Mouse (Mus musculus): ENCODE measurements around the gene Cnrip1. TPM values are rescaled to one million over a fixed set of nuclear protein-coding genes. Genes with fewer than 3 reads are reported as not detected.

Cnrip1 gene
- total RNA-seq, 1 experiment from 2014 or later, result 7.2 TPM

DNA sequence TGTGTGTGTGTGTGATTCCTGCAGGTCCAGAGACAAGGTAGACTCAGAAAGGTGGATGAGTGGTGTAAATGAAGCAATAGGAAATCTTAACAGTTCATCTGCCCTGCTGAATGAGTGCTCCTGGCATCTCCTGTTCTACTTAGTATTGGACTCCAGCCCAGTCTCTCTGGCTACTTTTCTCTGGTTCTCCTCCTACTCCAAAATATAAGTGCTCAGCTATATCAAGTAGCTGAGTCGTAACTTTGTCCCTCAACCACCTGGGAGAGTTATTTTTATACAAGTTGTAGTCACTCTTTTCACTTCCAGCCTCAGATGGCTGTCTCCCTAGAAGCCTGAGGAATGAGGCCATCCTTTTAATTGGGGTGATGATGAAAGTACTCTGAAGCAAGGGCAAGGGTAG, 32.5 kb downstream of the Cnrip1 start:
- ATAC-seq (ENCODE audit: extremely low read depth, insufficient number of reproducible peaks, low FRiP score, poor library complexity, severe bottlenecking), result no peak

- ATAC-seq (ENCODE audit: extremely low read depth, insufficient number of reproducible peaks, low FRiP score, poor library complexity, severe bottlenecking), result no peak
Measured at GRCm38 (mm10) chr11:17086106-17086505, 34.7 kb downstream of the Cnrip1 start.

DNA sequence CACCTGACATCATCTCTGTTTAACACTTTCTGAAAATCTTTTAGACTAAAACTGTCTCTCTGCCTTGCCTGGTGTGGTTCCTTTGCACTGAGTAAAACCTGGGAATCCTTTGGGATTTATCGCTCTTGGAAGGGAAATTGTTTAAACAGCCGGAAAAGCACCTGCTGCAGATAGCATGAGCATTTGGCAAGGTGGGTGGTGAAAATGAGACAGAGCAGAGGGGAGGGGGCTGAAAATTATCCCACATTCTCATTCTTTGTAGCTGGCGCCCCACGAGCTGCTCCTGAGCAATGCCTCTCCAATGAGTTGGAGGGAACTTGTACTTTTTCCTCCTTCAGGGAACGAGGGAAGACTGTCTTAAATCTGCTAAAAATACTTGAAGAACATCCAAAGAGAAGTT, 55.5 kb downstream of the Cnrip1 start:
- no peak for ATAC-seq (ENCODE audit: extremely low read depth, insufficient number of reproducible peaks, low FRiP score, poor library complexity, severe bottlenecking)

- ATAC-seq (ENCODE audit: extremely low read depth, insufficient number of reproducible peaks, low FRiP score, poor library complexity, severe bottlenecking), result no peak
Measured at GRCm38 (mm10) chr11:17107359-17107758, 56.0 kb downstream of the Cnrip1 start.

GRCm38 (mm10) chr11:17112419-17113090, 61.2 kb downstream of the Cnrip1 start:
- no peak for ATAC-seq (ENCODE audit: extremely low read depth, insufficient number of reproducible peaks, low FRiP score, poor library complexity, severe bottlenecking)

- no peak for ATAC-seq (ENCODE audit: extremely low read depth, insufficient number of reproducible peaks, low FRiP score, poor library complexity, severe bottlenecking)
Measured at GRCm38 (mm10) chr11:17126418-17126817, 75.0 kb downstream of the Cnrip1 start.

Other genes with a start within 250 kb of the Cnrip1 start
- gene Fbxo48, start 100.2 kb upstream of the Cnrip1 start, total RNA-seq (2017), result 3.0 and 3.8 TPM in 2 replicates
- 408 and 428 TPM in 2 replicates for gene Plek, start 795 bp downstream of the Cnrip1 start, total RNA-seq (2017)
- 79.3 and 82.9 TPM in 2 replicates for gene Ppp3r1, start 107.7 kb downstream of the Cnrip1 start, total RNA-seq (2017)
- 15.8 and 16.1 TPM in 2 replicates for gene Wdr92, start 130.5 kb downstream of the Cnrip1 start, total RNA-seq (2017)
- 20.4 and 22.7 TPM in 2 replicates for gene Pno1, start 160.0 kb downstream of the Cnrip1 start, total RNA-seq (2017)
- gene C1d, start 206.0 kb downstream of the Cnrip1 start, total RNA-seq (2017), result 33.6 and 50.8 TPM in 2 replicates